Mouse (Mus musculus) limb, embryonic 14.5 days (tissue): ENCODE measurements around the gene Tbxas1. TPM values are rescaled to one million over a fixed set of nuclear protein-coding genes. Genes with fewer than 3 reads are reported as not detected.

Experiments used
- ATAC-seq: fragments of 200-750 bp; cut with Nextera tagmentation; 2 replicates; pipeline ENCODE4 v1.8.0; 2017; ENCODE audit warnings: low read depth, moderate number of reproducible peaks, moderate TSS enrichment; ENCODE audit not compliant: low FRiP score
- DNase-seq: peaks from one replicate; pipeline ENCODE4 v3.0.0-alpha.2; 2015; ENCODE audit warnings: low spot score
- H3K27ac ChIP-seq: fragments of 300-500 bp; sonication (generic); replicated peaks from 2 replicates; pipeline ENCODE4 v1.5.1; 2014; ENCODE audit warnings: low read depth, mild to moderate bottlenecking, low read length, moderate library complexity, mixed read lengths
- H3K27me3 ChIP-seq: fragments of 300-500 bp; sonication (generic); 2 replicates; pipeline ENCODE4 v1.6.1; 2014; ENCODE audit warnings: low read length, mixed read lengths; ENCODE audit not compliant: control insufficient read depth, insufficient read depth
- H3K36me3 ChIP-seq: fragments of 300-500 bp; sonication (generic); 2 replicates; pipeline ENCODE4 v1.6.1; 2014; ENCODE audit warnings: mild to moderate bottlenecking, low read length, moderate library complexity, mixed read lengths; ENCODE audit not compliant: control insufficient read depth, insufficient read depth
- H3K4me1 ChIP-seq: fragments of 300-500 bp; sonication (generic); 2 replicates; pipeline ENCODE4 v1.6.1; 2014; ENCODE audit warnings: antibody characterized with exemption, low read length, mixed read lengths; ENCODE audit not compliant: control insufficient read depth, insufficient read depth
- H3K4me2 ChIP-seq: fragments of 300-500 bp; sonication (generic); replicated peaks from 2 replicates; pipeline ENCODE4 v1.6.1; 2014; ENCODE audit warnings: low read depth, mild to moderate bottlenecking, low read length, moderate library complexity; ENCODE audit not compliant: severe bottlenecking
- H3K4me3 ChIP-seq: fragments of 300-500 bp; sonication (generic); replicated peaks from 2 replicates; pipeline ENCODE4 v1.5.1; 2014; ENCODE audit warnings: low read length
- H3K9ac ChIP-seq: fragments of 300-500 bp; sonication (generic); 2 replicates; pipeline ENCODE4 v1.6.1; 2014; ENCODE audit warnings: mild to moderate bottlenecking, low read depth, low read length, moderate library complexity; ENCODE audit not compliant: severe bottlenecking
- H3K9me3 ChIP-seq: fragments of 300-500 bp; sonication (generic); 2 replicates; pipeline ENCODE4 v1.6.1; 2016; ENCODE audit warnings: low read length; ENCODE audit not compliant: control insufficient read depth
- POLR2A ChIP-seq: fragments of 200-500 bp; IDR thresholded peaks from 2 replicates; pipeline ENCODE4 v1.8.0; 2012; ENCODE audit warnings: inconsistent platforms, mild to moderate bottlenecking, moderate library complexity, borderline replicate concordance; ENCODE audit not compliant: insufficient read depth, insufficient read length; ENCODE audit errors: extremely low read depth
- WGBS: fragments of 180-500 bp; shearing (Covaris S2); extraction: QIAGEN DNeasy Blood & Tissue Kit; methylation state at CpG from one replicate; pipeline ENCODE4 v1.1.7; 2014; 5-methylcytosine and 5-hydroxymethylcytosine counted together
- polyA plus RNA-seq, 2 experiments: library from polyadenylated mRNA; depleted of rRNA in 1 of 2; stranded (reverse) in 1 of 2; unstranded in 1 of 2; fragments of >200 nt; fragmentation: Nextera tagmentation in 1 of 2; extraction: Ambion mirVana in 1 of 2; gene quantifications; 2 replicates each; pipeline versions ENCODE4 v1.2.1 to v1.2.3; 2012 to 2014

Gene Tbxas1
- polyA plus RNA-seq, 2 experiments: 1.8 to 2.6 TPM

GRCm38 (mm10) chr6:39072664-39073063, 197.5 kb downstream of the Tbxas1 start:
- DNase-seq (no peak), ATAC-seq (no peak)
- no peak overlapping the region for H3K4me3 ChIP-seq
- no peak overlapping the region for H3K9ac ChIP-seq
- no peaks in the 10 kb centered on the region for H3K27me3 ChIP-seq
- H3K9me3 ChIP-seq: no peaks in the 10 kb centered on the region
- no peak for TF ChIP-seq POLR2A
- peaks cover 7% of the 10 kb centered on the region; the same call in 1 of the 2 replicates for H3K4me1 ChIP-seq
- H3K27ac ChIP-seq: no peak overlapping the region
- WGBS: 53% methylated on average over 5 of the region's 5 CpGs
- H3K36me3 ChIP-seq: no peaks in the 10 kb centered on the region
- no peak overlapping the region for H3K4me2 ChIP-seq

GRCm38 (mm10) chr6:39074186-39074585, 199.0 kb downstream of the Tbxas1 start:
- no peak for TF ChIP-seq POLR2A
- peaks cover 7% of the 10 kb centered on the region; the same call in 1 of the 2 replicates for H3K4me1 ChIP-seq
- H3K27ac ChIP-seq: no peak overlapping the region

GRCm38 (mm10) chr6:39076498-39076897, 201.3 kb downstream of the Tbxas1 start:
- no peak for TF ChIP-seq POLR2A
- DNase-seq (no peak), ATAC-seq (no peak)
- H3K27ac ChIP-seq: no peak overlapping the region
- H3K4me3 ChIP-seq: no peak overlapping the region
- no peaks in the 10 kb centered on the region for H3K27me3 ChIP-seq
- H3K9ac ChIP-seq: no peak overlapping the region
- H3K4me1 ChIP-seq: 0 out of 2 replicates have a peak, but pooled peaks cover 3% of the 10 kb centered on the region
- H3K9me3 ChIP-seq: no peaks in the 10 kb centered on the region
- no peaks in the 10 kb centered on the region for H3K36me3 ChIP-seq
- H3K4me2 ChIP-seq: no peak overlapping the region

More at GRCm38 (mm10) chr6:39074186-39074585, 199.0 kb downstream of the Tbxas1 start:
- H3K9ac ChIP-seq: no peak overlapping the region
- ATAC-seq (no peak), DNase-seq (no peak)
- no peaks in the 10 kb centered on the region for H3K27me3 ChIP-seq
- no peak overlapping the region for H3K4me3 ChIP-seq
- H3K36me3 ChIP-seq: no peaks in the 10 kb centered on the region
- no peaks in the 10 kb centered on the region for H3K9me3 ChIP-seq
- H3K4me2 ChIP-seq: no peak overlapping the region

GRCm38 (mm10) chr6:39104631-39105030, 229.4 kb downstream of the Tbxas1 start:
- no peaks in the 10 kb centered on the region for H3K36me3 ChIP-seq
- no peaks in the 10 kb centered on the region for H3K27me3 ChIP-seq
- TF ChIP-seq POLR2A: no peak
- no peaks in the 10 kb centered on the region for H3K4me1 ChIP-seq
- H3K4me2 ChIP-seq: no peak overlapping the region
- ATAC-seq (no peak), DNase-seq (no peak)
- no peak overlapping the region for H3K9ac ChIP-seq
- no peak overlapping the region for H3K4me3 ChIP-seq
- 87% methylated on average over 4 of the region's 4 CpGs for WGBS
- H3K27ac ChIP-seq: no peak overlapping the region
- no peaks in the 10 kb centered on the region for H3K9me3 ChIP-seq

GRCm38 (mm10) chr6:39106812-39107211, 231.6 kb downstream of the Tbxas1 start:
- Histone ChIP-seq H3K4me1 (no peaks in the 10 kb centered on the region), H3K9ac (no peak overlapping the region), H3K27me3 (no peaks in the 10 kb centered on the region), H3K9me3 (no peaks in the 10 kb centered on the region), H3K4me2 (no peak overlapping the region), H3K4me3 (no peak overlapping the region), H3K36me3 (peaks cover 6% of the 10 kb centered on the region; the same call in 1 of the 2 replicates), H3K27ac (no peak overlapping the region)
- no peak for ATAC-seq
- DNase-seq: no peak
- WGBS: 58% methylated on average over 2 of the region's 2 CpGs
- no peak for TF ChIP-seq POLR2A

- H3K4me1 ChIP-seq: no peaks in the 10 kb centered on the region
- H3K36me3 ChIP-seq: peaks cover 6% of the 10 kb centered on the region; the same call in 1 of the 2 replicates
- no peak overlapping the region for H3K4me2 ChIP-seq
- peaks cover 15% of the 10 kb centered on the region for H3K27me3 ChIP-seq
- no peak for TF ChIP-seq POLR2A
- H3K9ac ChIP-seq: no peak overlapping the region
- no peak overlapping the region for H3K4me3 ChIP-seq
- DNase-seq: no peak
- no peak for ATAC-seq
- H3K27ac ChIP-seq: no peak overlapping the region
- 91% methylated on average over 3 of the region's 3 CpGs for WGBS
- no peaks in the 10 kb centered on the region for H3K9me3 ChIP-seq
These were observed 237.5 kb downstream of the Tbxas1 start for GRCm38 (mm10) chr6:39112701-39113100.
